Mouse (Mus musculus): ENCODE data around the gene Olfr403. TPM values are rescaled to one million over a fixed set of nuclear protein-coding genes. Genes with fewer than 3 reads are reported as not detected.

Gene Olfr403
- not detected for polyA plus RNA-seq (2017; shearing (Covaris generic))

GRCm38 (mm10) chr11:74185949-74186348 is at the start of gene Olfr403:
Olfr403 (plus strand) TSS chr11:74186249.

GRCm38 (mm10) chr11:74153229-74153628 is 32.8 kb upstream of the Olfr403 start, which contains the start of gene Olfr402:
Olfr402 (plus strand) TSS chr11:74153529.

GRCm38 (mm10) chr11:74211279-74211678 is 25.2 kb downstream of the Olfr403 start, which contains the start of gene Olfr43:
Olfr43 (minus strand) TSS chr11:74211379.

Other genes starting within 250 kb of the Olfr403 start
- gene Olfr23, start 249.6 kb upstream of the Olfr403 start, polyA plus RNA-seq (2017; shearing (Covaris generic)): 1 to 10 TPM in 1 of 2 experiments, under 1 TPM in 1; 0.96 to 1.5 TPM
- gene Olfr397, start 225.4 kb upstream of the Olfr403 start, polyA plus RNA-seq (2017; shearing (Covaris generic)): not detected
- under 1 TPM; 0.28 to 0.37 TPM for gene Olfr398, start 195.8 kb upstream of the Olfr403 start, polyA plus RNA-seq (2017; shearing (Covaris generic))
- not detected for gene Olfr139, start 129.7 kb upstream of the Olfr403 start, polyA plus RNA-seq (2017; shearing (Covaris generic))
- gene Olfr399, start 129.6 kb upstream of the Olfr403 start, polyA plus RNA-seq (2017; shearing (Covaris generic)): not detected
- under 1 TPM in 1 of 2 experiments, not detected in 1; 0.21 TPM for gene Zfp616, start 116.3 kb upstream of the Olfr403 start, polyA plus RNA-seq (2017; shearing (Covaris generic))
- not detected for gene Olfr401, start 72.5 kb upstream of the Olfr403 start, polyA plus RNA-seq (2017; shearing (Covaris generic))
- gene Olfr402, start 32.7 kb upstream of the Olfr403 start, polyA plus RNA-seq (2017; shearing (Covaris generic)): not detected
- 1 to 10 TPM in 1 of 2 experiments, under 1 TPM in 1; 0.23 to 3.4 TPM for gene Olfr43, start 25.1 kb downstream of the Olfr403 start, polyA plus RNA-seq (2017; shearing (Covaris generic))
- under 1 TPM in 1 of 2 experiments, not detected in 1; 0.64 TPM for gene Olfr406, start 73.6 kb downstream of the Olfr403 start, polyA plus RNA-seq (2017; shearing (Covaris generic))
- gene Olfr59, start 97.5 kb downstream of the Olfr403 start, polyA plus RNA-seq (2017; shearing (Covaris generic)): under 1 TPM; 0.10 to 0.28 TPM
- gene Olfr410, start 151.8 kb downstream of the Olfr403 start, polyA plus RNA-seq (2017; shearing (Covaris generic)): under 1 TPM; 0.14 to 0.38 TPM
- 1 to 10 TPM in 1 of 2 experiments, not detected in 1; 1.5 TPM for gene Olfr411, start 166.4 kb downstream of the Olfr403 start, polyA plus RNA-seq (2017; shearing (Covaris generic))
- gene Olfr412, start 175.8 kb downstream of the Olfr403 start, polyA plus RNA-seq (2017; shearing (Covaris generic)): not detected